Mouse (Mus musculus): Measurements from ENCODE around the gene Rhox2g. TPM values are rescaled to one million over a fixed set of nuclear protein-coding genes. Genes with fewer than 3 reads are reported as not detected.
"Not testable (repeated sequence)": the region's sequence is repeated elsewhere in the genome, so short reads cannot be mapped to it uniquely, and the experiment has no call there.

Rhox2g gene
- not detected for total RNA-seq (2022)

- not testable (repeated sequence) for DNase-seq (ENCODE audit: low spot score)
These were observed at the start of gene Rhox2g for GRCm38 (mm10) chrX:37643370-37643769. Gene Rhox2g, minus strand, starts transcription at chrX:37643470.

DNA sequence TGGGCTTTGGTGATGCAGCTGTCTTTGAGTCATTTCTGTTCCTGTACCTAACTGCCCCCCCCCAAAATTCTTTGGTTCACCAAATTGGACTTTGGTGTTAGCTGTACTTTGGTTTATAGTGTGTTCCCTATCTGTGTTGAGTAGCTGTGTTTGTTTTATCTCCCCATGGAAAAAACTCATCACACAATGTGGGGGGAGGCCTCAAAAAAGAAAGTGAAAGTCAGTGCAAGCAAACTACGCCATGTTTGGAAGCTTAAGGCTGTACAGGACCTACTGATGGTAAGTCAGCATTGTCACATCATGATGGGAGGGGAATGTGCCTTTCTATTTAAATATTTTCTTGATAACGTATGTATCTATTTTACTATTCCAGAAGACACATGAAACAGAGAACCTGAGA, 49.0 kb upstream of the Rhox2g start:
- DNase-seq (ENCODE audit: low spot score), result no peak

DNA sequence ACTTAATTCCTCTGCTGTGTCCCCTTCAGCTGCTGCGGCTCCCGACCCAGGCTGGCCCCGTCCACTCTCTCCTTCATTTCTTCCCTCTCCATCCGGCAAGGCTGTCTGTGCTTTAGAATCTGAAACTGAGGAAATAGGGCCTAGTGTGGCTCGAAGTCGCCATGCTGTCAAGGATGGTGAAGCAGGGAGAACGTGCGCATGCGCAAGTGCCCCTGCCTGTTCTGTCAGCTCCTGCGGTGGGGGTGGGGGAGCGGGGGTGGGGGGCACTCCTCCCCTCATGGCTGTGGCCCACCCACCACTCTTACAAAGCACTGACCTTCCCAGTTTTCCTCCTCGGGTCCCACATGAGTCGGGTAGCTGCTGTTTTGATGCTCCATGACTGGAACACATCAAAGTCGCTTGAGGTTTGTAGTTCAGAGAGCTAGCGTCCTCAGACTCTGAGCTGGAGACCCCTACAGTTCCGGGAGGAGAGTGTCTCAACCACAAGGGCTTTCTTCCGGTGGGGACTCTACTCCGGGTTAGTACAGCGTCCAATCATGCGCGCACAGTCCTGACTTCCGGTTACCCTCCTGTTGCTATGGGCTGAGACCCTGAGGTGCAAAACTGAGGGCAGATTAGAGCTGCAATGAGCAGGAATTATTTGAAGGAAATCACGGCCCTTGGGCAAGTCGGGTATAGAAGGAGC, 39.9 kb upstream of the Rhox2g start:
- no peak for DNase-seq (ENCODE audit: low spot score)

GRCm38 (mm10) chrX:37673177-37673576, 29.9 kb upstream of the Rhox2g start, which contains the start of gene Rhox2h:
Gene Rhox2h, minus strand, starts transcription at chrX:37673277.
- DNase-seq (ENCODE audit: low spot score), result not testable (repeated sequence)

DNA sequence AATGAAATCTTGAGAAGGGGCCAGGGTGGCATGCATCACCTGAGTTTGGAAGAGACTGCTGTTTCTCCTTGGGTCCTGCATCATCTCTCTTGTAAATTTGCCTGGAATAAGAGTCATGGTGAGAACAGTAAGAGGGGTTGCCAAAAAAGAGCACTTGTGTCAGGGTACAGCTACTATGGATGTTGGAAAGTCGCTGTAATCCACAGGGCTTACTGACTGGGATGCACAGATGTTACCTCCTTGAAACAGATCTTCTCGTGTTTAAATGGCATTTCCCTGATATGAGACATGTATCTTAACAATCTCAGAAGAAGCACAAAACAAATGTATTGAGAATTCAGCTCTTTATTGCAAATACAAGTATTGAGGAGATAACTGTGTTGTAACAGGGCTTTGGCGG, 25.4 kb upstream of the Rhox2g start, which contains the start of gene Rhox3h:
Rhox3h (minus strand) TSS at position 101 of the 400 bp plus-strand sequence.
- DNase-seq (ENCODE audit: low spot score), result not testable (repeated sequence)

DNA sequence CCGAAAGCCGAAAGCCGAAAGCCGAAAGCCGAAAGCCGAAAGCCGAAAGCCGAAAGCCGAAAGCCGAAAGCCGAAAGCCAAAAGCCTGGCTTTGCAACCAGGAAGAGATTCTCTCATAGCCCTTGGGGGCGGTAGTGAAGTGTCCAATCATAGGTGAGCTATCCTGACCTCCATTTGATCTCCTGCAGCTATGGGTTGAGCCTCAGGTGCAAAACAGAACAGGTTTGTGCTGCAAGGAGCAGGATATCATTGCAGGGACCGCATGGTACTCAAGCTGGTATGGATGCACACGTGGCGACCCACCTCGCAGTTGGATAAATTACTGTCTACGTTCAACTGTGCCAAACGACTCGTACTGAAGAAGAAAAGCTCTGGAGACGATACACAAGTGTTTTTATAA, 8.0 kb upstream of the Rhox2g start, which contains the start of gene Rhox4g:
Rhox4g (minus strand) TSS at position 101 of the 400 bp plus-strand sequence.
- not testable (repeated sequence) for DNase-seq (ENCODE audit: low spot score)

DNA sequence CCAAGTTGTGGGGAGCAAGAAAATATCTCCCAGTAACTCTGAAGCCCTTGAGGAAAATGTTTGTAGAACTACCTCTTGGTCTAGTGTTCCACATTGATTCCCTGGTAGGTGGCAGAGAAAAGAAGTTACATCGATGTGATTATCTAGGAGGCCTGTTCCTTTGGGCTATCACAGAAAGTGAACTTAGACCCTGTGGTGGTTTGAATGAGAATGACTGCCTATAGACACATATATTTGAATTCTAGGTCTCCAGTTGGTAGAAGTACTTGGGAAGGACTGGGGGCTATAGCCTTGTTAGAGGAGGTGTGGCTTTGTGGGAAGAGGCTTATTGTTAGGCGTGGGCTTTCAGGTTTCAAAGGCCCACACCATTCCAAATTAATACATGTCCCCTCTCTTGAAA, 14.8 kb downstream of the Rhox2g start, which contains the start of gene Rhox3g:
Rhox3g (minus strand) TSS at position 101 of the 400 bp plus-strand sequence.
- DNase-seq (ENCODE audit: low spot score), result not testable (repeated sequence)

DNA sequence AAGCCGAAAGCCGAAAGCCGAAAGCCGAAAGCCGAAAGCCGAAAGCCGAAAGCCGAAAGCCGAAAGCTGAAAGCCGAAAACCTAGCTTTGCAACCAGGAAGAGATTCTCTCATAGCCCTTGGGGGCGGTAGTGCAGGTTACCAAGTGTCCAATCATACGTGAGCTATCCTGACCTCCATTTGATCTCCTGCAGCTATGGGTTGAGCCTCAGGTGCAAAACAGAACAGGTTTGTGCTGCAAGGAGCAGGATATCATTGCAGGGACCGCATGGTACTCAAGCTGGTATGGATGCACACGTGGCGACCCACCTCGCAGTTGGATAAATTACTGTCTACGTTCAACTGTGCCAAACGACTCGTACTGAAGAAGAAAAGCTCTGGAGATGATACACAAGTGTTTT, 35.7 kb downstream of the Rhox2g start, which contains the start of gene Rhox4f:
Rhox4f (minus strand) TSS at position 101 of the 400 bp plus-strand sequence.
- not testable (repeated sequence) for DNase-seq (ENCODE audit: low spot score)

Other genes with a start within 250 kb of the Rhox2g start
- gene Rhox2b, start 231.4 kb downstream of the Rhox2g start, total RNA-seq (2022), result not detected
- gene Rhox4b, start 211.0 kb downstream of the Rhox2g start, total RNA-seq (2022), result not detected
- gene Rhox2c, start 189.8 kb downstream of the Rhox2g start, total RNA-seq (2022), result under 1 TPM in 1 of 4 experiments, not detected in 3; 0.85 TPM
- gene Rhox3c, start 184.9 kb downstream of the Rhox2g start, total RNA-seq (2022), result not detected
- not detected for gene Rhox4c, start 163.1 kb downstream of the Rhox2g start, total RNA-seq (2022)
- gene Rhox2d, start 150.0 kb downstream of the Rhox2g start, total RNA-seq (2022), result not detected
- gene Rhox4d, start 129.1 kb downstream of the Rhox2g start, total RNA-seq (2022), result not detected
- not detected for gene Rhox2e, start 113.0 kb downstream of the Rhox2g start, total RNA-seq (2022)
- gene Rhox3e, start 101.5 kb downstream of the Rhox2g start, total RNA-seq (2022), result not detected
- not detected for gene Rhox4e, start 86.1 kb downstream of the Rhox2g start, total RNA-seq (2022)
- gene Rhox2f, start 72.1 kb downstream of the Rhox2g start, total RNA-seq (2022), result not detected
- not detected for gene Rhox3f, start 62.5 kb downstream of the Rhox2g start, total RNA-seq (2022)
- not detected for gene Rhox4f, start 35.8 kb downstream of the Rhox2g start, total RNA-seq (2022)
- not detected for gene Rhox3g, start 14.9 kb downstream of the Rhox2g start, total RNA-seq (2022)
- gene Rhox4g, start 7.9 kb upstream of the Rhox2g start, total RNA-seq (2022), result not detected
- gene Rhox3h, start 25.3 kb upstream of the Rhox2g start, total RNA-seq (2022), result not detected
- under 1 TPM in 2 of 4 experiments, not detected in 2; 0.63 to 0.72 TPM for gene Rhox2h, start 29.8 kb upstream of the Rhox2g start, total RNA-seq (2022)
- 1 to 10 TPM in 3 of 4 experiments, under 1 TPM in 1; 0.60 to 3.8 (median 1.6) TPM for gene Rhox5, start 161.4 kb upstream of the Rhox2g start, total RNA-seq (2022)
- gene Rhox6, start 183.4 kb upstream of the Rhox2g start, total RNA-seq (2022), result not detected
- gene Rhox7a, start 188.2 kb upstream of the Rhox2g start, total RNA-seq (2022), result not detected
- not detected for gene Rhox8, start 235.5 kb upstream of the Rhox2g start, total RNA-seq (2022)

All from heart, adult 8-10 months (tissue).